Mouse (Mus musculus) effector memory CD4-positive, alpha-beta T cell, adult 7 months (primary cell): Measurements from ENCODE around the gene Dhx35. TPM values are rescaled to one million over a fixed set of nuclear protein-coding genes. Genes with fewer than 3 reads are reported as not detected.

Experiments used
- polyA plus RNA-seq: library from polyadenylated mRNA; unstranded; fragments of 100-300 nt; shearing (Covaris generic); gene quantifications from one replicate; pipeline ENCODE4 v1.2.1, GENCODE M21; 2017

Dhx35 gene
- 13.3 TPM for polyA plus RNA-seq

DNA sequence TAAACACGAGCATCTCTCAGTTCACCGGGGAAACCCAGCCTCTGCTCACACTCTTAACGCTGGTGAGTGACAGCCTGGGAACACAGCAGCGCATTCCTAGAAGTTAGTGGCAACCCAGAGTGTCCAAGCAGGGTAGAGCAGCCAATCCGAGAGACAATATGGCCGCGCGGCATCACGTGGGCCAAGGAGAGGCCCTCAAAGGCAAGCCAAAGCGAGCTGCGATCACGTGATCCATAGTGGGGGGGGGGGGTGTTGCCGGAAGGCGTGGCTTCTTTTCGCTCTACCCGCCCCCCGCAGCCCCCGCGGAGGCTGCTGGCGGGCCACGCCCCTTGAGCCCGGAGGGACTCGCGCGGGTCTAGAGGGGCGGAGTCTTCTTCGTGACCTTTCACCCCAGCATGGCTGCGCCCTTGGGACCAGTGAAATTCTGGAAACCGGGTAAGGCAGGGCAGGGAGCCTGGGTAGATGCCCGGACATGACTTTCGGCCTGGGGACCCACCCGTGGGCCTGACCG, at the start of gene Dhx35:
TSS of gene Dhx35 (plus strand) at position 314 of the 511 bp plus-strand sequence.

DNA sequence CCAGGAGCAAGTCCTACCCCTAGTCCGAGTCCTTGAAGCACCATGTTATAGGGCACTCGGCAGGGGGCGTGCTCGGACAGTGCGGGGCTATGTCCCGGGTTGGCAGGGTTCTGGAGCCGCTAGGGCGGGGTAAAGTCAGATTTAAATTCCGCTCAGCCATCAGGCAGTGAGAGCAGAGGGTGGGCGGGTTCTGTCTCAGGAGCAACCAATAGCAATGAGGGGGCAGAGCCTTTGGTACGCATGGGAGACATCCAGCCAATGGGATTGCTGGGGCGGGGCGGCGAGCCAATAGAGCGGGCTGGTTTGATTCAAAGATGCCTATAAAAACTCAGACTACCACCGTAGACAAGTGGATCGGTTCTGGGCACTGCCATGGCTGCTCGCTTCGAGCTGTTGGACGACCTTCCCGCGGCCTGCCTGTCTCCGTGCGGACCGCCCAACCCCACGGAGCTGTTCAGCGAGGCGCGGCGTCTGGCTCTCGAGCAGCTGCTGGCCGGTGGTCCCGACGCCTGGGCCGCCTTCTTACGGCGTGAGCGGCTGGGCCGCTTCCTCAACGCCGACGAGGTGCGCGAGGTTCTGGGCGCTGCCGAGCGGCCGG, 26.8 kb upstream of the Dhx35 start, which contains the start of gene Fam83d:
TSS of gene Fam83d (plus strand) at position 352 of the 598 bp plus-strand sequence.

Other genes starting within 250 kb of the Dhx35 start
- 0.27 TPM for gene Slc32a1, start 184.0 kb upstream of the Dhx35 start, polyA plus RNA-seq
- gene Actr5, start 169.9 kb upstream of the Dhx35 start, polyA plus RNA-seq, result 56.7 TPM
- gene Ppp1r16b, start 129.4 kb upstream of the Dhx35 start, polyA plus RNA-seq, result 81.9 TPM
- 6.4 TPM for gene Fam83d, start 26.7 kb upstream of the Dhx35 start, polyA plus RNA-seq